Comparison of ENCODE assay signal across 28 mouse cellular contexts in the genomic region with DNA sequence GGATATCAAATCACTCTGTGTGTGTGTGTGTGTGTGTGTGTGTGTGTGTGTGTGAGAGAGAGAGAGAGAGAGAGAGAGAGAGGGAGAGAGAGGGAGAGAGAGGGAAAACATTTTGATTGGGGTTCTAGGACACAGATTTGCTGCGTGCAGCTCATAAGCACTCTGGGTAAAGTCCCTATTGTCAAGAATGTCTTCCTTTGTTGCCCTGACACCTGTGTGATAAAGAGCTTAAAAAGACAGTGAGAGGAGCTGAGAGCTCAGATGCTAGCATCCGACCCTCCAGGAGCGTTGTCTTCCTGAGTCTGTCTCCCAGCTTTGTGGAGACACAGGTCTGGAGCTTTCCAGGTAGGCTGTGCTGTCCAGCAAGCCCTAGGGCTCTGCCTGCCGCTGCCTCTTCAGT.
"Had no signal": no experiment of that assay in that cellular context is flagged by ENCODE, and none has a peak within 500 bp of the region (broad histone marks: within the 10 kb centered on the region; RNA-seq: fewer than 3 reads in every experiment).

No protein-coding gene starts in this region.

- H3K4me3 ChIP-seq: embryonic facial prominence, embryonic 10.5 days; embryonic facial prominence, embryonic 12.5 days; embryonic facial prominence, embryonic 13.5 days; embryonic facial prominence, embryonic 15.5 days; erythroblast, embryonic 14.5 days; forebrain, embryonic 10.5 days; forebrain, embryonic 12.5 days; forebrain, embryonic 13.5 days; forebrain, embryonic 15.5 days; gastrocnemius, adult 2 months; heart, adult 2 months had no signal

- H3K36me3 ChIP-seq: embryonic facial prominence, embryonic 10.5 days; embryonic facial prominence, embryonic 12.5 days; embryonic facial prominence, embryonic 13.5 days; embryonic facial prominence, embryonic 15.5 days; forebrain, embryonic 10.5 days; forebrain, embryonic 12.5 days; forebrain, embryonic 15.5 days had no signal

- H3K27ac ChIP-seq: embryonic facial prominence, embryonic 10.5 days; embryonic facial prominence, embryonic 12.5 days; embryonic facial prominence, embryonic 15.5 days; forebrain, embryonic 10.5 days; forebrain, embryonic 12.5 days; forebrain, embryonic 13.5 days; forebrain, embryonic 15.5 days; gastrocnemius, adult 2 months; heart, adult 2 months had no signal

- H3K27me3 ChIP-seq: embryonic facial prominence, embryonic 12.5 days; embryonic facial prominence, embryonic 13.5 days; embryonic facial prominence, embryonic 15.5 days; forebrain, embryonic 12.5 days; forebrain, embryonic 13.5 days; forebrain, embryonic 15.5 days had no signal

- H3K4me2 ChIP-seq: embryonic facial prominence, embryonic 12.5 days; embryonic facial prominence, embryonic 13.5 days; embryonic facial prominence, embryonic 15.5 days; forebrain, embryonic 12.5 days; forebrain, embryonic 13.5 days; forebrain, embryonic 15.5 days had no signal

- DNase-seq: cerebellum, adult 2 months; cerebellum, adult 8-10 months; cerebellum, adult 9-10 months; cerebellum, adult 9-11 months; cerebellum, postnatal 10 days; cerebellum, postnatal 14 days; cerebellum, postnatal 25 days; cerebellum, postnatal 36 days; embryo, embryonic 11 days; forebrain, postnatal 0 days; gastrocnemius, adult 2 months; gastrocnemius, postnatal 10 days; gastrocnemius, postnatal 14 days; gastrocnemius, postnatal 25 days; gastrocnemius, postnatal 36 days; heart, adult 18-20 months; heart, adult 2 months had no signal

- H3K9me3 ChIP-seq: embryonic facial prominence, embryonic 10.5 days; embryonic facial prominence, embryonic 12.5 days; embryonic facial prominence, embryonic 13.5 days; embryonic facial prominence, embryonic 15.5 days; forebrain, embryonic 10.5 days; forebrain, embryonic 12.5 days; forebrain, embryonic 13.5 days; forebrain, embryonic 15.5 days had no signal

- ATAC-seq: forebrain, embryonic 13.5 days; forebrain, embryonic 14.5 days; forebrain, embryonic 15.5 days; forebrain, embryonic 16.5 days; forebrain, postnatal 0 days had no signal

- H3K9ac ChIP-seq: embryonic facial prominence, embryonic 12.5 days; embryonic facial prominence, embryonic 13.5 days; embryonic facial prominence, embryonic 15.5 days; forebrain, embryonic 12.5 days; forebrain, embryonic 13.5 days; forebrain, embryonic 15.5 days; forebrain, postnatal 0 days had no signal
